Mouse (Mus musculus) kidney, embryonic 14.5 days (tissue): ENCODE data around the gene Tlr2. TPM values are rescaled to one million over a fixed set of nuclear protein-coding genes. Genes with fewer than 3 reads are reported as not detected.

ENCODE experiments used
- polyA plus RNA-seq: library from polyadenylated mRNA; unstranded; fragments of >200 nt; fragmentation: Nextera tagmentation; extraction: Ambion mirVana; gene quantifications from 2 replicates; pipeline ENCODE4 v1.2.1, GENCODE M21; 2014

Tlr2 gene
- polyA plus RNA-seq, 1 experiment from 2014 or later = 3.4 TPM

Other genes with a start within 250 kb of the Tlr2 start
- 154 and 173 TPM in 2 replicates for gene Sfrp2, start 75.4 kb downstream of the Tlr2 start, polyA plus RNA-seq
- 45.3 and 53.1 TPM in 2 replicates for gene Tmem131l, start 198.4 kb upstream of the Tlr2 start, polyA plus RNA-seq